Mouse (Mus musculus): ENCODE data around the gene Mast3. TPM values are rescaled to one million over a fixed set of nuclear protein-coding genes. Genes with fewer than 3 reads are reported as not detected.

Gene Mast3
- polyA plus RNA-seq, 1 experiment from 2014 or later: 15.5 TPM

- no peak overlapping the region for H3K27ac ChIP-seq (ENCODE audit: low read depth, low read length)
- H3K4me3 ChIP-seq (ENCODE audit: low read depth, low read length): no peak overlapping the region
- ATAC-seq (no peak), DNase-seq (ENCODE audit: low spot score) (no peak)
- peaks cover 35% of the 10 kb centered on the region for H3K4me1 ChIP-seq (ENCODE audit: control insufficient read depth, insufficient read depth, low read length)
- H3K9me3 ChIP-seq (replicated peaks; ENCODE audit: control insufficient read depth, low read length): no peaks in the 10 kb centered on the region
- no peak overlapping the region for H3K9ac ChIP-seq (ENCODE audit: low read length)
- no peaks in the 10 kb centered on the region for H3K27me3 ChIP-seq (replicated peaks; ENCODE audit: control insufficient read depth, insufficient read depth, low read length)
- 91% methylated on average over 7 of the region's 7 CpGs for WGBS
- no peak overlapping the region for H3K4me2 ChIP-seq (ENCODE audit: low read length)
- H3K36me3 ChIP-seq (ENCODE audit: control insufficient read depth, insufficient read depth, low read length): peaks cover 78% of the 10 kb centered on the region
Measured at GRCm38 (mm10) chr8:70771217-70771616, 33.6 kb downstream of the Mast3 start.

- Histone ChIP-seq H3K4me1 (ENCODE audit: control insufficient read depth, insufficient read depth, low read length) (peaks cover 35% of the 10 kb centered on the region), H3K36me3 (ENCODE audit: control insufficient read depth, insufficient read depth, low read length) (peaks cover 78% of the 10 kb centered on the region), H3K9ac (ENCODE audit: low read length) (no peak overlapping the region), H3K9me3 (replicated peaks; ENCODE audit: control insufficient read depth, low read length) (no peaks in the 10 kb centered on the region), H3K27ac (ENCODE audit: low read depth, low read length) (no peak overlapping the region), H3K4me3 (ENCODE audit: low read depth, low read length) (no peak overlapping the region), H3K27me3 (replicated peaks; ENCODE audit: control insufficient read depth, insufficient read depth, low read length) (no peaks in the 10 kb centered on the region), H3K4me2 (ENCODE audit: low read length) (no peak overlapping the region)
- ATAC-seq (no peak), DNase-seq (ENCODE audit: low spot score) (no peak)
- WGBS: 93% methylated on average over 13 of the region's 13 CpGs
Measured at GRCm38 (mm10) chr8:70770748-70771147, 34.1 kb downstream of the Mast3 start.

GRCm38 (mm10) chr8:70769858-70770257 lies 35.0 kb downstream of the Mast3 start:
- Histone ChIP-seq H3K36me3 (ENCODE audit: control insufficient read depth, insufficient read depth, low read length) (peaks cover 75% of the 10 kb centered on the region), H3K9ac (ENCODE audit: low read length) (no peak overlapping the region)
- 72% methylated on average over 12 of the region's 12 CpGs for WGBS

GRCm38 (mm10) chr8:70769359-70769758 lies 35.5 kb downstream of the Mast3 start:
- H3K9me3 ChIP-seq (replicated peaks; ENCODE audit: control insufficient read depth, low read length): no peaks in the 10 kb centered on the region
- DNase-seq (ENCODE audit: low spot score): peak; percentile 96
- peaks cover 73% of the 10 kb centered on the region for H3K36me3 ChIP-seq (ENCODE audit: control insufficient read depth, insufficient read depth, low read length)
- no peak overlapping the region for H3K9ac ChIP-seq (ENCODE audit: low read length)
- no peak overlapping the region for H3K4me2 ChIP-seq (ENCODE audit: low read length)
- H3K4me1 ChIP-seq (ENCODE audit: control insufficient read depth, insufficient read depth, low read length): peaks cover 22% of the 10 kb centered on the region
- WGBS: 5% methylated on average over 26 of the region's 26 CpGs
- H3K27me3 ChIP-seq (replicated peaks; ENCODE audit: control insufficient read depth, insufficient read depth, low read length): no peaks in the 10 kb centered on the region
- peak; percentile 81 for ATAC-seq
- H3K27ac ChIP-seq (ENCODE audit: low read depth, low read length): 0 out of 2 replicates have a peak overlapping the region, but pooled peaks have one; percentile 14
- H3K4me3 ChIP-seq (ENCODE audit: low read depth, low read length): no peak overlapping the region

More at GRCm38 (mm10) chr8:70769858-70770257, 35.0 kb downstream of the Mast3 start:
- Histone ChIP-seq H3K9me3 (replicated peaks; ENCODE audit: control insufficient read depth, low read length) (no peaks in the 10 kb centered on the region), H3K4me3 (ENCODE audit: low read depth, low read length) (no peak overlapping the region), H3K4me2 (ENCODE audit: low read length) (no peak overlapping the region), H3K4me1 (ENCODE audit: control insufficient read depth, insufficient read depth, low read length) (peaks cover 27% of the 10 kb centered on the region), H3K27me3 (replicated peaks; ENCODE audit: control insufficient read depth, insufficient read depth, low read length) (no peaks in the 10 kb centered on the region), H3K27ac (ENCODE audit: low read depth, low read length) (no peak overlapping the region; the same call in 1 of the 2 replicates)
- ATAC-seq (no peak), DNase-seq (ENCODE audit: low spot score) (no peak)

DNA sequence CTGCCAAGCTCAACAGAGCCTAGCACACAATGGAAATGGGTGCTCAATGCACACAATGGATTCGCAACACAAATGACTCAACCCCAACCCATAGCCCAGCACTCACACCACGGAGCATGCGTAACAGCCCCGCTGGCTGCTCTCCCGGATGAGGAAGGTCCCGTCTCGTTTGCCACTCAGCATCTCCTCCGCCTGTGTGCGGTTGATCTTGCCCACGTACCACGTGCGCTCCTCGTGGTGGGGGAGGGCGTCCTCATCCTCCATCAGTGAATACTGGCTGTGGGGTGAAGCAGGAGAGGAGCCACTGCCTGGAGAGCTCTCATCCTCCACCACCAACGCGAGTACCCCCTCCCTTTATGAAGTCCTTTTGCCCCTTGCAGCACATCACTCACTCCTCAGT lies 35.9 kb downstream of the Mast3 start:
- no peak overlapping the region for H3K9ac ChIP-seq (ENCODE audit: low read length)
- no peak overlapping the region for H3K4me2 ChIP-seq (ENCODE audit: low read length)
- peaks cover 18% of the 10 kb centered on the region for H3K4me1 ChIP-seq (ENCODE audit: control insufficient read depth, insufficient read depth, low read length)
- ATAC-seq (no peak), DNase-seq (ENCODE audit: low spot score) (no peak)
- H3K27me3 ChIP-seq (replicated peaks; ENCODE audit: control insufficient read depth, insufficient read depth, low read length): no peaks in the 10 kb centered on the region
- 84% methylated on average over 16 of the region's 16 CpGs for whole genome bisulfite sequencing
- no peaks in the 10 kb centered on the region for H3K9me3 ChIP-seq (replicated peaks; ENCODE audit: control insufficient read depth, low read length)
- peaks cover 69% of the 10 kb centered on the region for H3K36me3 ChIP-seq (ENCODE audit: control insufficient read depth, insufficient read depth, low read length)
- no peak overlapping the region for H3K4me3 ChIP-seq (ENCODE audit: low read depth, low read length)
- H3K27ac ChIP-seq (ENCODE audit: low read depth, low read length): no peak overlapping the region

- Histone ChIP-seq H3K36me3 (ENCODE audit: control insufficient read depth, insufficient read depth, low read length) (peaks cover 63% of the 10 kb centered on the region), H3K27ac (ENCODE audit: low read depth, low read length) (no peak overlapping the region), H3K4me3 (ENCODE audit: low read depth, low read length) (no peak overlapping the region), H3K9me3 (replicated peaks; ENCODE audit: control insufficient read depth, low read length) (no peaks in the 10 kb centered on the region), H3K4me1 (ENCODE audit: control insufficient read depth, insufficient read depth, low read length) (peaks cover 12% of the 10 kb centered on the region), H3K9ac (ENCODE audit: low read length) (no peak overlapping the region), H3K27me3 (replicated peaks; ENCODE audit: control insufficient read depth, insufficient read depth, low read length) (no peaks in the 10 kb centered on the region), H3K4me2 (ENCODE audit: low read length) (no peak overlapping the region)
- DNase-seq (ENCODE audit: low spot score): no peak
- WGBS: 95% methylated on average over 32 of the region's 32 CpGs
- no peak for ATAC-seq
Measured at GRCm38 (mm10) chr8:70768231-70768776, 36.5 kb downstream of the Mast3 start.

GRCm38 (mm10) chr8:70767503-70767902 lies 37.4 kb downstream of the Mast3 start:
- Histone ChIP-seq H3K4me3 (ENCODE audit: low read depth, low read length) (no peak overlapping the region), H3K9ac (ENCODE audit: low read length) (no peak overlapping the region), H3K27me3 (replicated peaks; ENCODE audit: control insufficient read depth, insufficient read depth, low read length) (no peaks in the 10 kb centered on the region), H3K27ac (ENCODE audit: low read depth, low read length) (no peak overlapping the region), H3K4me1 (ENCODE audit: control insufficient read depth, insufficient read depth, low read length) (peaks cover 9% of the 10 kb centered on the region), H3K4me2 (ENCODE audit: low read length) (no peak overlapping the region), H3K36me3 (ENCODE audit: control insufficient read depth, insufficient read depth, low read length) (peaks cover 59% of the 10 kb centered on the region), H3K9me3 (replicated peaks; ENCODE audit: control insufficient read depth, low read length) (no peaks in the 10 kb centered on the region)
- ATAC-seq (no peak), DNase-seq (ENCODE audit: low spot score) (no peak)
- 85% methylated on average over 6 of the region's 6 CpGs for WGBS

GRCm38 (mm10) chr8:70766571-70767440 lies 38.0 kb downstream of the Mast3 start:
- DNase-seq (ENCODE audit: low spot score): no peak
- Histone ChIP-seq H3K9me3 (replicated peaks; ENCODE audit: control insufficient read depth, low read length) (no peaks in the 10 kb centered on the region), H3K27me3 (replicated peaks; ENCODE audit: control insufficient read depth, insufficient read depth, low read length) (no peaks in the 10 kb centered on the region), H3K4me3 (ENCODE audit: low read depth, low read length) (peak overlapping the region; percentile 3; the same call in 1 of the 2 replicates), H3K36me3 (ENCODE audit: control insufficient read depth, insufficient read depth, low read length) (peaks cover 52% of the 10 kb centered on the region), H3K4me2 (ENCODE audit: low read length) (peak overlapping the region; percentile 46), H3K4me1 (ENCODE audit: control insufficient read depth, insufficient read depth, low read length) (peaks cover 9% of the 10 kb centered on the region), H3K27ac (ENCODE audit: low read depth, low read length) (no peak overlapping the region), H3K9ac (ENCODE audit: low read length) (peak overlapping the region; percentile 50; the same call in 1 of the 2 replicates)
- 10% methylated on average over 21 of the region's 21 CpGs for WGBS
- peak; percentile 11; the same call in 1 of the 2 replicates for ATAC-seq

Measured in forebrain, embryonic 14.5 days (tissue).